ENCODE assay signal across 20 mouse cellular contexts in genomic region chr11:44013841-44014240, GRCm38 (mm10).
DNase-seq lines count a peak whose midpoint lies in the region; ATAC-seq and TF ChIP-seq lines count a peak whose summit lies in the region.
"Had no signal": no experiment of that assay in that cellular context is flagged by ENCODE, and none has a peak within 500 bp of the region (broad histone marks: within the 10 kb centered on the region; RNA-seq: fewer than 3 reads in every experiment).

No protein-coding gene starts in this region.

- no peaks in the 10 kb centered on the region for H3K4me1 ChIP-seq in lung, adult 2 months (ENCODE audit: control insufficient read depth, insufficient read depth, low read length)
- no peaks in the 10 kb centered on the region for H3K4me1 ChIP-seq in intestine, embryonic 16.5 days (ENCODE audit: control insufficient read depth, insufficient read depth, low read length)
- H3K4me1 ChIP-seq in midbrain, embryonic 16.5 days (ENCODE audit: control insufficient read depth, insufficient read depth, low read length): no peaks in the 10 kb centered on the region
- H3K4me1 ChIP-seq: heart, embryonic 15.5 days; liver, embryonic 12.5 days; midbrain, embryonic 10.5 days had no signal

- 52% methylated on average over 1 of the region's 1 CpGs for WGBS in lung, adult 2 months
- WGBS in intestine, embryonic 16.5 days: 32% methylated on average over 1 of the region's 1 CpGs
- 63% methylated on average over 1 of the region's 1 CpGs for WGBS in midbrain, embryonic 16.5 days

- H3K27me3 ChIP-seq in intestine, embryonic 16.5 days (replicated peaks; ENCODE audit: control insufficient read depth, insufficient read depth, low read length): no peaks in the 10 kb centered on the region
- H3K27me3 ChIP-seq in midbrain, embryonic 16.5 days (ENCODE audit: control insufficient read depth, insufficient read depth, low read depth, low read length): no peaks in the 10 kb centered on the region
- H3K27me3 ChIP-seq: heart, embryonic 15.5 days; hindbrain, embryonic 13.5 days; limb, embryonic 13.5 days; liver, embryonic 12.5 days had no signal

- H3K4me2 ChIP-seq in intestine, embryonic 16.5 days (ENCODE audit: low read depth, low read length): no peak overlapping the region
- H3K4me2 ChIP-seq in midbrain, embryonic 16.5 days (ENCODE audit: low read length): no peak overlapping the region
- H3K4me2 ChIP-seq: heart, embryonic 15.5 days; hindbrain, embryonic 13.5 days; limb, embryonic 13.5 days; liver, embryonic 12.5 days had no signal

- H3K27ac ChIP-seq in intestine, embryonic 16.5 days (ENCODE audit: low read length): no peak overlapping the region
- no peak overlapping the region for H3K27ac ChIP-seq in midbrain, embryonic 16.5 days (ENCODE audit: low read length)
- H3K27ac ChIP-seq: heart, embryonic 15.5 days; hindbrain, embryonic 13.5 days; limb, embryonic 13.5 days; liver, embryonic 12.5 days; midbrain, embryonic 10.5 days had no signal

- no peak for TF ChIP-seq CTCF in lung, adult 2 months (IDR thresholded peaks at IDR 0.05; ENCODE audit: insufficient read depth, low read length)

- no peaks in the 10 kb centered on the region for H3K36me3 ChIP-seq in intestine, embryonic 16.5 days (ENCODE audit: control insufficient read depth, insufficient read depth, low read length)
- H3K36me3 ChIP-seq in midbrain, embryonic 16.5 days (ENCODE audit: control insufficient read depth, insufficient read depth, low read length): no peaks in the 10 kb centered on the region
- H3K36me3 ChIP-seq: heart, embryonic 15.5 days; hindbrain, embryonic 13.5 days; limb, embryonic 13.5 days; liver, embryonic 12.5 days; midbrain, embryonic 10.5 days had no signal

- TF ChIP-seq POLR2A in lung, adult 2 months (IDR thresholded peaks at IDR 0.05; ENCODE audit: borderline replicate concordance, extremely low read depth, low read depth, low read length): no peak

- no peak overlapping the region for H3K4me3 ChIP-seq in lung, adult 2 months (replicated peaks; ENCODE audit: extremely low read depth, low read depth, low read length)
- H3K4me3 ChIP-seq in intestine, embryonic 16.5 days (ENCODE audit: low read length): no peak overlapping the region
- no peak overlapping the region for H3K4me3 ChIP-seq in midbrain, embryonic 16.5 days (ENCODE audit: low read depth, low read length)
- H3K4me3 ChIP-seq: heart, embryonic 15.5 days; hindbrain, embryonic 13.5 days; limb, embryonic 13.5 days; liver, embryonic 12.5 days; midbrain, embryonic 10.5 days had no signal

- no peaks in the 10 kb centered on the region for H3K9me3 ChIP-seq in intestine, embryonic 16.5 days (ENCODE audit: control insufficient read depth, low read length)
- H3K9me3 ChIP-seq in midbrain, embryonic 16.5 days (replicated peaks; ENCODE audit: control insufficient read depth, low read length, poor library complexity, severe bottlenecking): no peaks in the 10 kb centered on the region
- H3K9me3 ChIP-seq: heart, embryonic 15.5 days; hindbrain, embryonic 13.5 days; limb, embryonic 13.5 days; liver, embryonic 12.5 days; midbrain, embryonic 10.5 days had no signal

- no peak overlapping the region for H3K9ac ChIP-seq in intestine, embryonic 16.5 days (ENCODE audit: low read depth, low read length)
- no peak overlapping the region for H3K9ac ChIP-seq in midbrain, embryonic 16.5 days (ENCODE audit: low read depth, low read length)
- H3K9ac ChIP-seq: heart, embryonic 15.5 days; hindbrain, embryonic 13.5 days; limb, embryonic 13.5 days; liver, embryonic 12.5 days had no signal

- no peak for ATAC-seq in intestine, embryonic 16.5 days
- ATAC-seq in midbrain, embryonic 16.5 days: no peak
- ATAC-seq: activated CD4-positive, CD25-positive, alpha-beta regulatory T cell, adult 4 months; forebrain, embryonic 16.5 days; liver, embryonic 12.5 days had no signal

- peak; percentile 40 for DNase-seq in adrenal gland, adult 2 months
- DNase-seq in adrenal gland, adult 18-20 months (ENCODE audit: low spot score in 2 of 2): no peak
- peak; percentile 24 for DNase-seq in lung, postnatal 10 days
- DNase-seq in lung, adult 2 months: no peak
- DNase-seq in adrenal gland, postnatal 14 days: peak; percentile 27
- DNase-seq: cerebellum, adult 8-10 months; gastrocnemius, postnatal 25 days; heart, postnatal 36 days; kidney, adult 8-10 months; thymus, adult 2 months; thymus, postnatal 4 days had no signal

Comparison
In these comparisons a context has a peak if more than half of its experiments do, and no peak if none do; other contexts are left out.
1. DNase-seq: peak in adrenal gland, adult 2 months (single experiment), lung, postnatal 10 days (single experiment) and adrenal gland, postnatal 14 days (single experiment); none in adrenal gland, adult 18-20 months (0 of 2) and lung, adult 2 months (single experiment).